Mouse (Mus musculus) lung, embryonic 14.5 days (tissue): ENCODE measurements around the gene Myh13. TPM values are rescaled to one million over a fixed set of nuclear protein-coding genes. Genes with fewer than 3 reads are reported as not detected.
A peak's percentile ranks its signal among the peaks of the same experiment; 100 is the strongest.

ENCODE experiments used
- ATAC-seq: fragments of 200-750 bp; cut with Nextera tagmentation; 2 replicates; pipeline ENCODE4 v1.8.0; 2017; ENCODE audit warnings: mild to moderate bottlenecking, moderate TSS enrichment, moderate library complexity; ENCODE audit not compliant: insufficient read depth
- DNase-seq: peaks from one replicate; pipeline ENCODE4 v3.0.0-alpha.2; 2015
- H3K27ac ChIP-seq: fragments of 300-500 bp; sonication (generic); 2 replicates; pipeline ENCODE4 v1.5.1; 2014; ENCODE audit warnings: low read depth, mild to moderate bottlenecking, moderate library complexity
- H3K27me3 ChIP-seq: fragments of 300-500 bp; sonication (generic); 2 replicates; pipeline ENCODE4 v1.6.1; 2014; ENCODE audit warnings: low read length, control low read depth; ENCODE audit not compliant: insufficient read depth
- H3K36me3 ChIP-seq: fragments of 300-500 bp; sonication (generic); 2 replicates; pipeline ENCODE4 v1.6.1; 2014; ENCODE audit warnings: control low read depth; ENCODE audit not compliant: insufficient read depth
- H3K4me1 ChIP-seq: fragments of 300-500 bp; sonication (generic); 2 replicates; pipeline ENCODE4 v1.6.1; 2014; ENCODE audit warnings: antibody characterized with exemption, control low read depth; ENCODE audit not compliant: insufficient read depth
- H3K4me2 ChIP-seq: fragments of 300-500 bp; sonication (generic); 2 replicates; pipeline ENCODE4 v1.6.1; 2014; ENCODE audit warnings: mild to moderate bottlenecking
- H3K4me3 ChIP-seq: fragments of 300-500 bp; sonication (generic); 2 replicates; pipeline ENCODE4 v1.5.1; 2014; ENCODE audit warnings: low read depth, low read length
- H3K9ac ChIP-seq: fragments of 300-500 bp; sonication (generic); 2 replicates; pipeline ENCODE4 v1.6.1; 2014
- H3K9me3 ChIP-seq: fragments of 300-500 bp; sonication (generic); 2 replicates; pipeline ENCODE4 v1.6.1; 2016; ENCODE audit warnings: low read depth, low read length, control low read depth
- CTCF ChIP-seq: IDR thresholded peaks from 2 replicates; pipeline ENCODE4 v1.5.1; 2016; ENCODE audit warnings: antibody characterized with exemption, low read depth
- WGBS: fragments of 180-500 bp; shearing (Covaris S2); extraction: QIAGEN DNeasy Blood & Tissue Kit; methylation state at CpG from one replicate; pipeline ENCODE4 v1.1.7; 2014; 5-methylcytosine and 5-hydroxymethylcytosine counted together
- polyA plus RNA-seq: library from polyadenylated mRNA; unstranded; fragments of >200 nt; fragmentation: Nextera tagmentation; extraction: Ambion mirVana; gene quantifications from 2 replicates; pipeline ENCODE4 v1.2.1, GENCODE M21; 2014

Gene Myh13
- polyA plus RNA-seq, 1 experiment from 2014 or later = 0.34 TPM

GRCm38 (mm10) chr11:67390679-67391384, 69.4 kb downstream of the Myh13 start:
- H3K4me2 ChIP-seq = no peak overlapping the region
- no peak for TF ChIP-seq CTCF
- H3K9ac ChIP-seq = no peak overlapping the region
- H3K36me3 ChIP-seq = no peaks in the 10 kb centered on the region
- no peak overlapping the region for H3K4me3 ChIP-seq
- DNase-seq = peak; percentile 40
- no peaks in the 10 kb centered on the region for H3K4me1 ChIP-seq
- ATAC-seq = no peak
- WGBS = 64% methylated on average over 3 of the region's 3 CpGs
- no peak overlapping the region for H3K27ac ChIP-seq
- no peaks in the 10 kb centered on the region for H3K27me3 ChIP-seq
- no peaks in the 10 kb centered on the region for H3K9me3 ChIP-seq

GRCm38 (mm10) chr11:67392369-67392768, 70.9 kb downstream of the Myh13 start:
- no peaks in the 10 kb centered on the region for H3K27me3 ChIP-seq
- no peak overlapping the region for H3K4me2 ChIP-seq
- no peak overlapping the region for H3K9ac ChIP-seq
- WGBS = 85% methylated on average over 3 of the region's 3 CpGs
- H3K27ac ChIP-seq = no peak overlapping the region
- no peak for TF ChIP-seq CTCF
- H3K9me3 ChIP-seq = no peaks in the 10 kb centered on the region
- H3K36me3 ChIP-seq = no peaks in the 10 kb centered on the region
- no peak for ATAC-seq
- no peak overlapping the region for H3K4me3 ChIP-seq
- DNase-seq = no peak
- no peaks in the 10 kb centered on the region for H3K4me1 ChIP-seq

DNA sequence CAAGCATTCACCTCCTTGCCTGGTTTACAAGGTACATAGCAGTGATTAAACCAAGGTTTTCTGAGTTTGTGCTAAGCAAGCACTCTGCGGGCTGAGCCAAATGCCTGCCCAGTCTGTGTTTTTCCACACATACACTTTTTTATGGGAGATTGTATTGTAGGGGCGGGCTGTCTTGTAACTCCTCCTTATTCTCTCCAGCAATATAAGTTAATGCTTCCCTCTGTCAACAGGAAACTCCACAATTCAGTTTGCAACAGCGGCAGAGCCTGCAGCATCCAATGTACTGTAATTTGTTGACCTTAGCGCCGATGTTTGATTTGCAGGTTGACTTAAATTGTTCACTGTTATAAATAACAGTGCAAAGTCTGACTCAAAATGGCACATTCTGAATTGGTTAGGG, 79.5 kb downstream of the Myh13 start:
- DNase-seq = no peak
- Histone ChIP-seq H3K27ac (no peak overlapping the region), H3K4me1 (no peaks in the 10 kb centered on the region), H3K9ac (no peak overlapping the region), H3K4me2 (no peak overlapping the region), H3K27me3 (no peaks in the 10 kb centered on the region), H3K36me3 (no peaks in the 10 kb centered on the region), H3K4me3 (no peak overlapping the region), H3K9me3 (no peaks in the 10 kb centered on the region)
- no peak for TF ChIP-seq CTCF
- WGBS = 70% methylated on average over 5 of the region's 5 CpGs
- no peak for ATAC-seq

GRCm38 (mm10) chr11:67414346-67414940, 93.0 kb downstream of the Myh13 start:
- DNase-seq (peak; percentile 80), ATAC-seq (no peak; the same call in 1 of the 2 replicates)
- WGBS = 42% methylated on average over 6 of the region's 6 CpGs
- Histone ChIP-seq H3K4me3 (no peak overlapping the region), H3K9ac (no peak overlapping the region), H3K4me1 (no peaks in the 10 kb centered on the region), H3K36me3 (no peaks in the 10 kb centered on the region), H3K9me3 (no peaks in the 10 kb centered on the region), H3K27ac (no peak overlapping the region), H3K4me2 (no peak overlapping the region), H3K27me3 (no peaks in the 10 kb centered on the region)
- TF ChIP-seq CTCF = no peak

Other genes starting within 250 kb of the Myh13 start
- gene Myh3, start 243.4 kb upstream of the Myh13 start, polyA plus RNA-seq = 0.05 and 0.17 TPM in 2 replicates
- gene Myh2, start 150.6 kb upstream of the Myh13 start, polyA plus RNA-seq = not detected in 2 replicates
- not detected in 2 replicates for gene Myh1, start 121.6 kb upstream of the Myh13 start, polyA plus RNA-seq
- gene Myh4, start 83.6 kb upstream of the Myh13 start, polyA plus RNA-seq = 0.03 TPM in 1 of 2 replicates, not detected in the other
- gene Myh8, start 44.5 kb upstream of the Myh13 start, polyA plus RNA-seq = 0.22 and 0.28 TPM in 2 replicates
- 9.1 and 10.5 TPM in 2 replicates for gene Gas7, start 133.8 kb downstream of the Myh13 start, polyA plus RNA-seq